Mouse (Mus musculus) embryonic fibroblast, embryonic 13.5 days (primary cell): ENCODE measurements around the gene Hs3st5. TPM values are rescaled to one million over a fixed set of nuclear protein-coding genes. Genes with fewer than 3 reads are reported as not detected.

Source experiments
- H3K27ac ChIP-seq: 2 replicates; pipeline ENCODE4 v1.5.1; 2012; ENCODE audit warnings: low read length, control low read depth, inconsistent platforms; ENCODE audit not compliant: insufficient read depth
- H3K4me1 ChIP-seq: 2 replicates; pipeline ENCODE4 v1.6.1; 2011; ENCODE audit warnings: low read length; ENCODE audit not compliant: control insufficient read depth, insufficient read depth
- H3K4me3 ChIP-seq: 2 replicates; pipeline ENCODE4 v1.5.1; 2011; ENCODE audit warnings: mild to moderate bottlenecking, control low read depth, low read length; ENCODE audit not compliant: insufficient read depth
- CTCF ChIP-seq: IDR thresholded peaks from 2 replicates; pipeline ENCODE4 v1.5.1; 2011; ENCODE audit warnings: mild to moderate bottlenecking, control low read depth, low read length, moderate library complexity, borderline replicate concordance; ENCODE audit not compliant: insufficient read depth
- POLR2A ChIP-seq: IDR thresholded peaks from 2 replicates; pipeline ENCODE4 v1.6.1; 2011; ENCODE audit warnings: low read depth, mild to moderate bottlenecking, control low read depth, low read length, moderate library complexity
- polyA plus RNA-seq: library from polyadenylated mRNA; stranded (reverse); fragments of >200 nt; gene quantifications from 2 replicates; pipeline ENCODE4 v1.2.4, GENCODE M21; 2011; ENCODE audit warnings: low read depth; ENCODE audit not compliant: missing spikeins, insufficient read length

Hs3st5 gene
- polyA plus RNA-seq: 0.33 and 0.63 TPM in 2 replicates

DNA sequence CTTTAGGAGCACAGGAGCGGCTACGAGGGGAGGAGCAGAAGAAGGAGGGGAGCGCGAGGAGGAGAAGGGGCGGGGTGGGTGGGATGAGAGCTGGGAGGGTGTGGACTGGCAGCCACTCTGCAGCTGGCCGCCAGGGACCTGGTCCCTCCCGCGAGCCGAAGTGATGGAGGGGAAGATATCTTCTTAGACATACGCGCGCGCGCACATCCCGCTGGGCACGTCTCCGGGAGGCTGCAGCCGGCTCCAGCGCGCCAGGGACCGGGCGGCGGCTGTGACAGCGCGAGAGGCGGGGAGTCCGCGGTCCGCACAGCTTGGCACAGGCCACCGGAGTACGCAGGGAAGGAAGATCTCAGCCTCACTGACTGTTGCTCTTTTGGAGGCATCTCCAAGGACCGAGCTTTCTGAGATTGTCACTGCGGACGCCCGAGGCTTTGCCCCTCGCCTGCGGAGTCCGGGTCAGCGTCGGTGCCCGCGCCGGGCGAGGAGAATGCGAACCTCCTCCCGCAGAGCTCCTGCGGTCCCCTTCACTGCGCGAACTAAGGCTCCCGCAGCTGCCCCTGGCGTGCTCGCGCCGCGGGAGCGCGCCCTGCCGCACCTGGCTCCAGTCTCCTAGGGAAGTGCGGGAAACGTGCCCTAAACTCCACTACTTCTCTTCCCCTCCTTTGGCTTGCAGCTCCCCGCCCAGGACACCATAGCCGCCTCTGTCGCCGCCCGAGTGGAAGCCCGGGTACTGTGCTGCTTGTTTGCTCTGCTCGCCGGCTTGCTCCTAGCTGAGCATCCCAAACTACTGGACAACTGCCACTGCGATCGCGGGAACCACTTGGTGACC is at the start of gene Hs3st5:
Hs3st5 (plus strand) TSS at position 88 of the 829 bp plus-strand sequence.
- Histone ChIP-seq H3K27ac (no peak within 1 kb of the TSS), H3K4me1 (no peaks in the 10 kb centered on the region), H3K4me3 (peak within 1 kb of the TSS; percentile 53)
- TF ChIP-seq CTCF (no peak), POLR2A (no peak)

DNA sequence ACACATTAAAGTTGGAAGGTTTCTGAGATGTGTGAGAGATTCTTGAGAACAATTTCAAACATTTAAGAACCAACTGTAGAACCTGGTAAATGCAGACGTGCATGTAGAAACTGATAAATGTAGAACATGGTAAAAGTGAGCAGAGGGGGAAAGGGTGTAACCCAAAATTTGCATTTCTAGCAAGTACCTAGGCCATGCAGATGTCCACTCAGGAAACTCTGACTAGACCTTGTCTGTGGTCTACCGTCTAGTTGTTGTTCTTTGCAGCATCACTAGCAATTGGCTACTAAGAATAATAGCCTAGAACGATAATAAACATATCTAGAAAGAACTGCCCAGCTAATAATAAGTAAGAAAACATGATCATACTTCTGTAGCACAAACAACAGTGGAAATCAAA is 38.0 kb upstream of the Hs3st5 start:
- H3K27ac ChIP-seq: no peak overlapping the region
- H3K4me1 ChIP-seq: no peaks in the 10 kb centered on the region
- TF ChIP-seq CTCF (no peak), POLR2A (no peak)
- no peak overlapping the region for H3K4me3 ChIP-seq

DNA sequence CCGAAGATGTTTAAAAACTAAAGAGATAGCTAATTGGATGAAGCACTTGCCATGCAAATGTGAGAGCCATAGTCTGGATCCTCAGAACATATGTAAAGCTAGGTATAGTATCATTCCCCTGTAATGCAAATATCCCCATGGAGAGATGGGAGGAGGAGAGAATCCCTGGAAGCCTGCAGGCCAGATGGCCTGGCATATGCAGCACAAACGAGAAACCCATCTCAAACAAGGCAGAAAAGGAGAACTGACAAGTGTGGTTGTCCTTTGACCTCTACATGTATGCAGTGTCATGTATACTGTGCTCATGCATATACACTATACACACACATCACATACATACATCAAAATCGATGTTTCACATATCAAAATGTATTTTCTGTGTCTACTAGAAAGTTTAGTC is 35.5 kb upstream of the Hs3st5 start:
- Histone ChIP-seq H3K4me3 (no peak overlapping the region), H3K27ac (no peak overlapping the region), H3K4me1 (no peaks in the 10 kb centered on the region)
- no peak for TF ChIP-seq POLR2A
- no peak for TF ChIP-seq CTCF

DNA sequence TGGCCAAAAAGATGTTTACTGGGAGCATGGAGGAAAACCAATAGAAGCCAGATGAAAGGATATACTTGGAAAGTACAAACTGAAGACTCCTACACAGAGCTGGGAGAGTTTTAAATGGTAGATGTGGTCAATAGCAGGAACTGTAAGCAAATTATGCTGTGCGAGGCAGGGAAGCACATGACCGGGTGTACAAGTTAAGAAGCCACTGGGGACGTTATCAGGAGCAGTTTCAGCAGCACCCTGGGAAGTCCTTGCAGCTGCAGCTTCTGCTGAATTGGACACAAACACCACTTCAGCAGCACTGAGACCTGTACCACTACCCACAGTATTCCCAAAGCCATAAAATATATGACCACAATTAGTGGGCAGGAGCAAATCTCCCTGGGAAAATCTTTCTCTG is 31.8 kb upstream of the Hs3st5 start:
- Histone ChIP-seq H3K27ac (no peak overlapping the region), H3K4me3 (no peak overlapping the region), H3K4me1 (no peaks in the 10 kb centered on the region)
- TF ChIP-seq CTCF (no peak), POLR2A (no peak)

DNA sequence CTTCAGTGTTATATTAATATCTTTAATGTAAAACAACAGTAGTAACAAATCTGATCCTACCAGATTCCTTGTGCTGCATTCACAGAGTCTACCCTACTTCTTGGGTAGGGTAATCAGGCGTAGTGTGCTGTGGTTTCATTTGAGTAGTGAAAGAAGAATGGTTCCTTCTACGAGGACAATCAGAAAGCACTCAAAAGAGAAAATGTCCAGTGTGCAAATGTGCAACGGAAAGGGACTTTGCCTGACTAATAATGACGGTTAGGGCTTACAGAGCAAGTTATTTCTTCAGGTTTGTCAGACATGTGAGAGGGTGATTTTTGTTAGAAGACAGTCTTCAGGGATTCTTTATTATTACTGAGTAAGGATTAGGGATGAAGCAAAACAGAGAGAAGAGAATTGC is 29.1 kb upstream of the Hs3st5 start:
- H3K27ac ChIP-seq: no peak overlapping the region
- H3K4me1 ChIP-seq: no peaks in the 10 kb centered on the region
- TF ChIP-seq POLR2A (no peak), CTCF (no peak)
- no peak overlapping the region for H3K4me3 ChIP-seq

DNA sequence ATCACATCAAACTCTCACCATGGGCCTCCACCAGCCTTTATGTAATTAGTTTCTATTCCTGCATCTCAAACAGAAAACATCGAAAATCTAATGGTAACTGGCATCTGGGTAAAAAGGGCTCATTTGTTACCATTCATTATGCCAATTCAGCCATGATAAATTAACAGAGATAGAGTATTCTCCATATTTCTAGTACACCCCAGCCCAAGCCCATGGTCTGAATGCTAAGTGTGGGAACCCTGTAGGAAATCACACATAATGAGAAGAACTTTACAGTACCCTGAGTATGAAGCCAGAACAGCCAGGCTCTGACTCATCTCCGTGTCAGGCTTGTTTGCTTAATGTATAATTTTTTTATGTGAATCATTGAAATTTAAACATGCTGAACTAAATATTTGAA is 23.3 kb upstream of the Hs3st5 start:
- no peak overlapping the region for H3K4me3 ChIP-seq
- H3K27ac ChIP-seq: no peak overlapping the region
- TF ChIP-seq CTCF: no peak
- no peak for TF ChIP-seq POLR2A
- H3K4me1 ChIP-seq: peaks cover 4% of the 10 kb centered on the region; the same call in 1 of the 2 replicates

DNA sequence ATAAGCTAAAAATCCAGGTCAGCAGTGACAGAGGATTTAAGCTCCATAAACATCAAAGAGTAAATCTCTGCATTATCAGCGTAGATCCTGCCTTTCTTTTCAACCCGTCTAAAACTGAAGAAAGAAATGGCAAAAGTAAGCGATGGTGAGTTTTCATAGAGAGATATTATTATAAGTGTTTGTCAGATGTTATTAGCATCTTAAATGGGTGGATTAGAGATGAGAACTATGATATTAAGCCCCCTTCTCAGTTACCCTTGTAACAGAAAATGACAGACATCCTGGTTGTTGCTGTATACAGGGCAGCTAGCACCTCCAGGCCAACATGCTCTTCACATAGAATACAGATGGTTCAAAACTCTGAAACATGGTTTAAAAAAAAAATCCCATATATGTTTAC is 22.6 kb upstream of the Hs3st5 start:
- Histone ChIP-seq H3K4me1 (peaks cover 4% of the 10 kb centered on the region; the same call in 1 of the 2 replicates), H3K4me3 (no peak overlapping the region), H3K27ac (no peak overlapping the region; the same call in 1 of the 2 replicates)
- TF ChIP-seq CTCF (no peak), POLR2A (no peak)

DNA sequence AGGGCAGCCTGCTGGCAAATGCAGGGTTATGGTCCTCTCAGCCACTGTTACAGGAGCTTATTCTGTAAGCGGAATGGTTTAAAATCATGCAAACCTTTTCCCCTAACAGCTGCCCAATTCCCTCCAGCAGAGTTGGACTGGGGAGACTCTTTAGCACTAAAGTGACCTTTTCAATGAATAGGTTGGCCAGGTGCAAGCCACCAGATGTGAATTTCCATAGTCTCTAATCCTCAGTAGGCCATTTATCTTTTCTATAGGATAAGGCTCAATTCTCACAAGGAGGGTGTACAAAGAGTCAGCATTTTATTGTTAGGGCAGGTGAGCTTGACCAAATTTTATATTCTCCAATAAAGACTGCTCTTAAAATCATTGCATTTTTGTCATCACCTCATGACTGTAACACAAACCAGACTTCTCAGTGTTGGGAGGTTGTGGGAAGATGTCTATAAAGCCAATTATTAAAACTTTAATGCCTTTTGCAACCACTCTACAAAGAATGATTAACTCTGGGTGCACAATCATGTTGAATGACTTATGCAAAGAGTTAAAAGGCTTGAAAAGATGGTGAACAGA is 21.8 kb upstream of the Hs3st5 start:
- Histone ChIP-seq H3K4me1 (peaks cover 4% of the 10 kb centered on the region; the same call in 1 of the 2 replicates), H3K27ac (no peak overlapping the region), H3K4me3 (no peak overlapping the region)
- TF ChIP-seq POLR2A (no peak), CTCF (no peak)

DNA sequence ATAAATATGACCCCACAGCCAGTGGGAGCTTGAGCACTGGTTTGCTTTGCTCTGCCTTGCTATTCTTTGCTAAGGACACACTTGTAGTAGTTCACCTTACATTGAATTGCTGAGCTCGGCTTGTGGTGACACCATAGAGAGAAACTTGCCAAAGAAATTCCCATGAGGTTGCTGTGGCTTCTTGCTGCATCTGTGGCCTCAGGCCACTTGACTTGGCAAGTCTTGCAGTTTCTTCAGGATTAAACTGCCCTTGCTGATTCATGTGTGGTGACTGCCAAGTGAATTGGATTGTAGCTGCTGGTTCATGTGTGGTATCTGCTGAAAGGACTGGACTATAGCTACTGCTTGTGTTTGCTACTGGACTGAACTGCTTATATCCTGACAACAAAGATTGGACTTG is 13.0 kb upstream of the Hs3st5 start:
- Histone ChIP-seq H3K27ac (no peak overlapping the region), H3K4me3 (no peak overlapping the region), H3K4me1 (0 out of 2 replicates have a peak, but pooled peaks cover 4% of the 10 kb centered on the region)
- TF ChIP-seq POLR2A (no peak), CTCF (no peak)

DNA sequence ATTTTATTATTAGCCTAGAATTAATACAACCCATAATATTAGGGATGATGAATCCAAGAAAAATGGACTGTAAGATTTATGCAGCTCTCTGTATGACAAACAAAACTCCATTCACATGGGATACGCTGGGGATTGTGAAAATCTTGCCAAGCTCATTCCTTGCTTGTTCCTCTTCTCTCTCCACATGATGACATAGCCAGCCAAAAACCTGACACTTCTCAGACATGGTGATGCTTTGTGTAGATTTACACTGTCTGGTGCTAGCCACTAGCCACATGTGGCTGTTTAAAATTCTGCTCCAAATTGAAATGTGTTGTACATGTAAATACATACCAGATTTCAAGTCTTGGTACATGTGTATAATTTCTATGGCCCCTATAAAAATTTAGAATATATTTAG is 6.9 kb upstream of the Hs3st5 start:
- Histone ChIP-seq H3K4me3 (no peak overlapping the region), H3K4me1 (no peaks in the 10 kb centered on the region), H3K27ac (no peak overlapping the region)
- no peak for TF ChIP-seq POLR2A
- TF ChIP-seq CTCF: no peak
